Mouse (Mus musculus) E14TG2a.4 (cell line): Measurements from ENCODE around the gene Gm8068.
"Not testable (repeated sequence)": the region's sequence is repeated elsewhere in the genome, so short reads cannot be mapped to it uniquely, and the experiment has no call there.

Source experiments
- H3K27me3 ChIP-seq: 2 replicates; pipeline ENCODE4 v1.6.1; 2014; ENCODE audit warnings: low read length, control low read depth; ENCODE audit not compliant: insufficient read depth
- H3K36me3 ChIP-seq: 2 replicates; pipeline ENCODE4 v1.6.1; 2014; ENCODE audit warnings: low read length, control low read depth; ENCODE audit not compliant: insufficient read depth
- H3K4me1 ChIP-seq: replicated peaks from 2 replicates; pipeline ENCODE4 v1.6.1; 2014; ENCODE audit warnings: low read depth, low read length, control low read depth
- H3K4me3 ChIP-seq: replicated peaks from 2 replicates; pipeline ENCODE4 v1.5.1; 2014; ENCODE audit warnings: mild to moderate bottlenecking, low read length
- H3K9me3 ChIP-seq: 2 replicates; pipeline ENCODE4 v1.6.1; 2014; ENCODE audit warnings: low read length, control low read depth

Gene Gm8068

GRCm38 (mm10) chr14:41701785-41702184 lies at the start of gene Gm8068:
Gene Gm8068 (minus strand): TSS chr14:41701885.
- H3K4me1 ChIP-seq, H3K4me3 ChIP-seq, H3K9me3 ChIP-seq, H3K36me3 ChIP-seq, H3K27me3 ChIP-seq: not testable (repeated sequence)

DNA sequence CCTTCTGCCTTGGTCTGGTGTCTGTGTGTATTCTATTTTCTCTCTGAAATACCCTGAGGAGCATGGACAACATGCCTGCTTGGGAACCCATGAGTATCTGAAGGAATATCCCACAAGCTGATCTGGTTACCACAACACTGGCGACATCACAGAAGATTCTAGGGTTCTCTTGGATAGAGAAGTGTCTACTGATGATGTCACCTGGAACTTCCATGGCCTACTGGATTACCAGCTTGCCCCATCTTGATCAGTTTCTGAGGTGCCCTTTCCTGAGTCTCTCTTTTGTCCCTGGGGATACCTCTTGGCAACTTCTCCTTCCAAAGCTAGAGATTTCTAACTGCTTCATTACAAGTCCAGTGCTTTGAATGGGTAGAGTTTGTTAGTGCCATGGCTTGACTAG lies 48.8 kb upstream of the Gm8068 start, which contains the start of gene Gm7929:
Gene Gm7929, minus strand, starts transcription at position 101 of the 400 bp plus-strand sequence.
- H3K36me3 ChIP-seq, H3K9me3 ChIP-seq, H3K27me3 ChIP-seq, H3K4me1 ChIP-seq, H3K4me3 ChIP-seq: not testable (repeated sequence)

- H3K4me3 ChIP-seq, result peak overlapping the region; percentile 57; the same call in 1 of the 2 replicates
- H3K4me1 ChIP-seq, H3K9me3 ChIP-seq, H3K27me3 ChIP-seq, H3K36me3 ChIP-seq: not testable (repeated sequence)
These were observed 21.8 kb upstream of the Gm8068 start for GRCm38 (mm10) chr14:41723437-41723836.

DNA sequence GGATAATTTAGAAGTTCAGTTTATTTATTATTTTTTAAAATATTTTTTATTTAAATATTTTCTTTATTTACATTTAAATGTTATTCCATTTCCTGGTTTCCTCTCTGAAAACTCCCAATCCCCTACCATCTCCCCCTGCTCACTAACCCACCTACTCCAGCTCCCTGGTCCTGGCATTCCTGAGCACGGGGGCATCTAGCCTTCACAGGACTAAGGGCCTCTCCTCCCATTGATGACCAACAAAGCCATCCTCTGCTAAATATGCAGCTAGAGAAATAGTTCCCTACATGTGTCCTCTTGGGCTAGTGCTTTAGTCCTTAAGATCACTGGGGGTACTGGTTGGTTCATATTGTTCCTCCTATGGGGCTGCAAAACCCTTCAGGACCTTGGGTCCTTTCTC lies 15.5 kb upstream of the Gm8068 start:
- not testable (repeated sequence) for H3K9me3 ChIP-seq, H3K4me1 ChIP-seq, H3K4me3 ChIP-seq, H3K36me3 ChIP-seq, H3K27me3 ChIP-seq

DNA sequence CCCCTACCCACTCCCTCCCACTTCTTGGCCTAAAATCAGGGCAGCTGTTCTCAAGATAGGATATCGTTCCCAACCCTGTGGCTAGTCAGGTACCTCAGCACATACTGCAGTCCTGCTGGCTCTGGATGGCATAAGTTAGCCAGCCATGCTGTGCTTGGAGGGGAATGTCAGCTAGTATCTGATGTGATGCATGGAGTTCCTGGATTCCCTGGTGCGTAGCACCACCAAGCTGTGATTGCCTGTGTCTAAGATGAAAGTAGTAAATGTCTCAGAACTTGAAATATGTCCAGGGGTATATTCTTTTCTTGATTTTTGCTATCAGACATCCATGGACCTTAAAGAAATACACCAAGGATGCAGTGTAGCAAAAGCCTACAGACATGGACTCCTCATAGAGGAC lies 53.5 kb downstream of the Gm8068 start:
- H3K9me3 ChIP-seq, H3K36me3 ChIP-seq, H3K4me1 ChIP-seq, H3K27me3 ChIP-seq, H3K4me3 ChIP-seq: not testable (repeated sequence)
